ENCODE assay signal across 12 mouse cellular contexts in the genomic region with DNA sequence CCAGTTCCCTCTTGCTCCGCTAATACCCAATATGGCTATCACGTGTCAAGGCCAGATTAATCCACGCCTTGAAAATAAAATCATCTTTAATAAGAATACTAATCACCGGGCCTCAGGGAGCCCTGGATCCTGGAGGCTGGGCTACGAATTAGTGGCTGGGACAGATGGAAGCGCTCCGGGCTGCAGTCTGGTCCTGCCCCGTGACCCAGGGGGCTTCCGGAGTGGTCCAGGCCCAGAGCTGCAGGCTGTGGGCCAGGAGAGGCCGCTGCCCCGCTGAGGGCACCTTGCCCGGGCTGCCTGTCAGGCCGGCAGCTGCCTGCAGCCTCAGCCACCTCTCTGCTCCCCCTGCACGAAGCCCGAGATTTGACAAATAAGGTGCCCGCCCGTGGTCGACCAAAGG. TPM values are rescaled to one million over a fixed set of nuclear protein-coding genes. Genes with fewer than 3 reads are reported as not detected.
A peak's percentile ranks its signal among the peaks of the same experiment; 100 is the strongest.
DNase-seq lines count a peak whose midpoint lies in the region; ATAC-seq and TF ChIP-seq lines count a peak whose summit lies in the region.
"Had no signal": no experiment of that assay in that cellular context is flagged by ENCODE, and none has a peak within 500 bp of the region (broad histone marks: within the 10 kb centered on the region; RNA-seq: fewer than 3 reads in every experiment).

No protein-coding gene starts in this region.

- no peaks in the 10 kb centered on the region for H3K9me3 ChIP-seq in limb, embryonic 13.5 days
- H3K9me3 ChIP-seq in limb, embryonic 10.5 days (replicated peaks) = no peaks in the 10 kb centered on the region
- no peaks in the 10 kb centered on the region for H3K9me3 ChIP-seq in embryonic facial prominence, embryonic 11.5 days (replicated peaks; ENCODE audit: control insufficient read depth, low read length)
- no peaks in the 10 kb centered on the region for H3K9me3 ChIP-seq in hindbrain, embryonic 14.5 days (ENCODE audit: control insufficient read depth, low read length)
- H3K9me3 ChIP-seq in neural tube, embryonic 15.5 days (replicated peaks) = no peaks in the 10 kb centered on the region
- H3K9me3 ChIP-seq: limb, embryonic 12.5 days; stomach, embryonic 15.5 days had no signal

- no peak for DNase-seq in limb, embryonic 10.5 days (ENCODE audit: low spot score)
- no peak for DNase-seq in embryonic facial prominence, embryonic 11.5 days (ENCODE audit: low spot score)
- DNase-seq in hindbrain, embryonic 14.5 days (ENCODE audit: low spot score) = no peak
- no peak for DNase-seq in left cerebral cortex, adult 2 months (ENCODE audit: extremely low spot score in 1 of 2, low spot score in 2 of 2)
- DNase-seq in left cerebral cortex, postnatal 25 days (ENCODE audit: low spot score in 2 of 2) = no peak

- no peak overlapping the region for H3K4me3 ChIP-seq in limb, embryonic 13.5 days
- H3K4me3 ChIP-seq in limb, embryonic 10.5 days = no peak overlapping the region
- H3K4me3 ChIP-seq in embryonic facial prominence, embryonic 11.5 days (ENCODE audit: low read depth, low read length) = no peak overlapping the region
- H3K4me3 ChIP-seq in hindbrain, embryonic 14.5 days (replicated peaks; ENCODE audit: low read length) = no peak overlapping the region
- H3K4me3 ChIP-seq in neural tube, embryonic 15.5 days (replicated peaks) = no peak overlapping the region
- H3K4me3 ChIP-seq in left cerebral cortex, adult 2 months = no peak overlapping the region
- H3K4me3 ChIP-seq: limb, embryonic 12.5 days; myocyte; stomach, embryonic 15.5 days had no signal

- H3K4me2 ChIP-seq in limb, embryonic 13.5 days (replicated peaks) = 0 out of 2 replicates have a peak overlapping the region, but pooled peaks have one; percentile 12
- H3K4me2 ChIP-seq in embryonic facial prominence, embryonic 11.5 days (ENCODE audit: low read depth, low read length) = peak overlapping the region; percentile 7; the same call in 1 of the 2 replicates
- H3K4me2 ChIP-seq in hindbrain, embryonic 14.5 days (replicated peaks) = peak overlapping the region; percentile 17
- H3K4me2 ChIP-seq in neural tube, embryonic 15.5 days = peak overlapping the region; percentile 33
- H3K4me2 ChIP-seq: limb, embryonic 12.5 days; stomach, embryonic 15.5 days had no signal

- H3K4me1 ChIP-seq in limb, embryonic 13.5 days = peaks cover 25% of the 10 kb centered on the region
- peaks cover 30% of the 10 kb centered on the region for H3K4me1 ChIP-seq in limb, embryonic 10.5 days
- H3K4me1 ChIP-seq in embryonic facial prominence, embryonic 11.5 days (ENCODE audit: control insufficient read depth, insufficient read depth, low read length) = peaks cover 4% of the 10 kb centered on the region; the same call in 1 of the 2 replicates
- H3K4me1 ChIP-seq in hindbrain, embryonic 14.5 days (replicated peaks; ENCODE audit: control insufficient read depth, insufficient read depth, low read length) = peaks cover 13% of the 10 kb centered on the region
- peaks cover 29% of the 10 kb centered on the region for H3K4me1 ChIP-seq in neural tube, embryonic 15.5 days

- TF ChIP-seq CTCF in left cerebral cortex, adult 2 months (IDR thresholded peaks at IDR 0.05) = no peak

- H3K36me3 ChIP-seq in limb, embryonic 13.5 days = no peaks in the 10 kb centered on the region
- H3K36me3 ChIP-seq in limb, embryonic 10.5 days = no peaks in the 10 kb centered on the region
- no peaks in the 10 kb centered on the region for H3K36me3 ChIP-seq in embryonic facial prominence, embryonic 11.5 days (replicated peaks; ENCODE audit: control insufficient read depth, insufficient read depth, low read depth, low read length)
- H3K36me3 ChIP-seq in hindbrain, embryonic 14.5 days (replicated peaks; ENCODE audit: control insufficient read depth, insufficient read depth) = no peaks in the 10 kb centered on the region
- no peaks in the 10 kb centered on the region for H3K36me3 ChIP-seq in neural tube, embryonic 15.5 days
- H3K36me3 ChIP-seq: limb, embryonic 12.5 days; stomach, embryonic 15.5 days had no signal

- peak overlapping the region; percentile 8; the same call in 1 of the 2 replicates for H3K9ac ChIP-seq in limb, embryonic 13.5 days
- no peak overlapping the region for H3K9ac ChIP-seq in embryonic facial prominence, embryonic 11.5 days (replicated peaks; ENCODE audit: low read length)
- H3K9ac ChIP-seq in hindbrain, embryonic 14.5 days = peak overlapping the region; percentile 12
- no peak overlapping the region; the same call in 1 of the 2 replicates for H3K9ac ChIP-seq in neural tube, embryonic 15.5 days (replicated peaks)
- H3K9ac ChIP-seq: limb, embryonic 12.5 days; stomach, embryonic 15.5 days had no signal

- intact Hi-C loops in left cerebral cortex, adult 2 months (cut with DNase I) = no loop called here
- intact Hi-C loops in left cerebral cortex, postnatal 25 days (cut with DNase I) = no loop called here

- ATAC-seq in limb, embryonic 13.5 days (ENCODE audit: low FRiP score, low read depth) = no peak
- no peak for ATAC-seq in embryonic facial prominence, embryonic 11.5 days (replicated peaks; ENCODE audit: insufficient number of reproducible peaks, low FRiP score, low TSS enrichment, low read depth)
- no peak for ATAC-seq in hindbrain, embryonic 14.5 days (ENCODE audit: low FRiP score)
- no peak for ATAC-seq in neural tube, embryonic 15.5 days (ENCODE audit: low FRiP score)
- no peak for ATAC-seq in megakaryocyte progenitor cell, adult 5-6 weeks (replicated peaks; ENCODE audit: poor library complexity)
- ATAC-seq: Patski had no signal

- WGBS in limb, embryonic 13.5 days = 22% methylated on average over 18 of the region's 18 CpGs
- 26% methylated on average over 18 of the region's 18 CpGs for WGBS in limb, embryonic 10.5 days
- whole genome bisulfite sequencing in embryonic facial prominence, embryonic 11.5 days = 17% methylated on average over 18 of the region's 18 CpGs
- WGBS in hindbrain, embryonic 14.5 days = 9% methylated on average over 18 of the region's 18 CpGs
- WGBS in neural tube, embryonic 15.5 days = 19% methylated on average over 18 of the region's 18 CpGs

- peaks cover 40% of the 10 kb centered on the region for H3K27me3 ChIP-seq in limb, embryonic 13.5 days
- peaks cover 79% of the 10 kb centered on the region for H3K27me3 ChIP-seq in limb, embryonic 10.5 days (ENCODE audit: low read depth, poor library complexity, severe bottlenecking)
- H3K27me3 ChIP-seq in embryonic facial prominence, embryonic 11.5 days (ENCODE audit: control insufficient read depth, insufficient read depth, low read length) = no peaks in the 10 kb centered on the region
- H3K27me3 ChIP-seq in hindbrain, embryonic 14.5 days (ENCODE audit: control insufficient read depth, insufficient read depth, low read length) = peaks cover 11% of the 10 kb centered on the region; the same call in 1 of the 2 replicates
- peaks cover 11% of the 10 kb centered on the region for H3K27me3 ChIP-seq in neural tube, embryonic 15.5 days (replicated peaks)

- no peak overlapping the region for H3K27ac ChIP-seq in limb, embryonic 13.5 days
- no peak overlapping the region for H3K27ac ChIP-seq in limb, embryonic 10.5 days
- H3K27ac ChIP-seq in embryonic facial prominence, embryonic 11.5 days (replicated peaks; ENCODE audit: low read depth, low read length) = no peak overlapping the region
- H3K27ac ChIP-seq in hindbrain, embryonic 14.5 days = no peak overlapping the region
- H3K27ac ChIP-seq in neural tube, embryonic 15.5 days (replicated peaks) = no peak overlapping the region
- no peak overlapping the region for H3K27ac ChIP-seq in left cerebral cortex, adult 2 months
- H3K27ac ChIP-seq: limb, embryonic 12.5 days; stomach, embryonic 15.5 days had no signal

RNA-seq across cellular contexts. Expression of a gene that starts 13.9 kb away (rescaled TPM):
- polyA plus RNA-seq in limb, embryonic 13.5 days (2015; fragmentation: Nextera tagmentation; extraction: Ambion mirVana) = 0.47 and 0.71 TPM in 2 replicates
- polyA plus RNA-seq in limb, embryonic 10.5 days (2016; fragmentation: Nextera tagmentation; extraction: Ambion mirVana) = 0.29 and 0.55 TPM in 2 replicates
- polyA plus RNA-seq in embryonic facial prominence, embryonic 11.5 days (2014; fragmentation: Nextera tagmentation; extraction: Ambion mirVana) = 0.64 and 0.65 TPM in 2 replicates
- 13.8 and 15.5 TPM in 2 replicates for polyA plus RNA-seq in hindbrain, embryonic 14.5 days (2014; fragmentation: Nextera tagmentation; extraction: Ambion mirVana)
- 9.6 and 13.9 TPM in 2 replicates for polyA plus RNA-seq in neural tube, embryonic 15.5 days (2015; fragmentation: Nextera tagmentation; extraction: Ambion mirVana)
- not detected in 2 replicates for total RNA-seq in megakaryocyte progenitor cell, adult 5-6 weeks (2015)
- not detected in 2 replicates for total RNA-seq in megakaryocyte progenitor cell, adult 5-6 weeks (2017)
- 1 to 10 TPM; 3.5 to 4.6 TPM for total RNA-seq in left cerebral cortex, adult 2 months (2021)
- 1 to 10 TPM; 3.9 to 6.5 TPM for total RNA-seq in left cerebral cortex, postnatal 25 days (2021)
- polyA plus RNA-seq: myocyte, Patski had no signal

RNA-seq across cellular contexts. Expression of a gene that starts 44.2 kb away (rescaled TPM):
- polyA plus RNA-seq in limb, embryonic 13.5 days (2015; fragmentation: Nextera tagmentation; extraction: Ambion mirVana) = 20.5 and 23.0 TPM in 2 replicates
- polyA plus RNA-seq in limb, embryonic 10.5 days (2016; fragmentation: Nextera tagmentation; extraction: Ambion mirVana) = 2.4 and 3.8 TPM in 2 replicates
- 15.2 and 16.2 TPM in 2 replicates for polyA plus RNA-seq in embryonic facial prominence, embryonic 11.5 days (2014; fragmentation: Nextera tagmentation; extraction: Ambion mirVana)
- polyA plus RNA-seq in hindbrain, embryonic 14.5 days (2014; fragmentation: Nextera tagmentation; extraction: Ambion mirVana) = 29.9 and 33.4 TPM in 2 replicates
- 33.7 and 40.5 TPM in 2 replicates for polyA plus RNA-seq in neural tube, embryonic 15.5 days (2015; fragmentation: Nextera tagmentation; extraction: Ambion mirVana)
- 0.22 and 0.57 TPM in 2 replicates for total RNA-seq in megakaryocyte progenitor cell, adult 5-6 weeks (2015)
- 1.2 TPM in 1 of 2 replicates, not detected in the other for total RNA-seq in megakaryocyte progenitor cell, adult 5-6 weeks (2017)
- 10 to 100 TPM; 44.5 to 48.3 TPM for total RNA-seq in left cerebral cortex, adult 2 months (2021)
- total RNA-seq in left cerebral cortex, postnatal 25 days (2021) = 10 to 100 TPM; 51.2 to 54.2 TPM
- polyA plus RNA-seq: myocyte, Patski had no signal

RNA-seq across cellular contexts. Expression of a gene that starts 49.9 kb away (rescaled TPM):
- 18.1 and 18.8 TPM in 2 replicates for polyA plus RNA-seq in limb, embryonic 13.5 days (2015; fragmentation: Nextera tagmentation; extraction: Ambion mirVana)
- polyA plus RNA-seq in limb, embryonic 10.5 days (2016; fragmentation: Nextera tagmentation; extraction: Ambion mirVana) = 2.8 and 5.9 TPM in 2 replicates
- polyA plus RNA-seq in embryonic facial prominence, embryonic 11.5 days (2014; fragmentation: Nextera tagmentation; extraction: Ambion mirVana) = 14.5 and 16.7 TPM in 2 replicates
- polyA plus RNA-seq in hindbrain, embryonic 14.5 days (2014; fragmentation: Nextera tagmentation; extraction: Ambion mirVana) = 29.5 and 30.5 TPM in 2 replicates
- 28.4 and 29.0 TPM in 2 replicates for polyA plus RNA-seq in neural tube, embryonic 15.5 days (2015; fragmentation: Nextera tagmentation; extraction: Ambion mirVana)
- 0.37 and 0.54 TPM in 2 replicates for total RNA-seq in megakaryocyte progenitor cell, adult 5-6 weeks (2015)
- total RNA-seq in megakaryocyte progenitor cell, adult 5-6 weeks (2017) = 2.2 TPM in 1 of 2 replicates, not detected in the other
- 10 to 100 TPM; 41.2 to 45.1 TPM for total RNA-seq in left cerebral cortex, adult 2 months (2021)
- total RNA-seq in left cerebral cortex, postnatal 25 days (2021) = 10 to 100 TPM; 38.3 to 44.1 TPM
- polyA plus RNA-seq: myocyte, Patski had no signal

RNA-seq across cellular contexts. Expression of a gene that starts 56.8 kb away (rescaled TPM):
- polyA plus RNA-seq in limb, embryonic 13.5 days (2015; fragmentation: Nextera tagmentation; extraction: Ambion mirVana) = 39.7 and 41.0 TPM in 2 replicates
- polyA plus RNA-seq in limb, embryonic 10.5 days (2016; fragmentation: Nextera tagmentation; extraction: Ambion mirVana) = 10.6 TPM in 2 replicates
- 28.9 and 31.9 TPM in 2 replicates for polyA plus RNA-seq in embryonic facial prominence, embryonic 11.5 days (2014; fragmentation: Nextera tagmentation; extraction: Ambion mirVana)
- 48.6 and 52.3 TPM in 2 replicates for polyA plus RNA-seq in hindbrain, embryonic 14.5 days (2014; fragmentation: Nextera tagmentation; extraction: Ambion mirVana)
- 62.0 and 62.4 TPM in 2 replicates for polyA plus RNA-seq in neural tube, embryonic 15.5 days (2015; fragmentation: Nextera tagmentation; extraction: Ambion mirVana)
- 0.79 TPM in 1 of 2 replicates, not detected in the other for total RNA-seq in megakaryocyte progenitor cell, adult 5-6 weeks (2015)
- total RNA-seq in megakaryocyte progenitor cell, adult 5-6 weeks (2017) = 0.08 TPM in 1 of 2 replicates, not detected in the other
- total RNA-seq in left cerebral cortex, adult 2 months (2021) = 10 to 100 TPM; 57.5 to 60.3 TPM
- 10 to 100 TPM; 56.6 to 61.3 TPM for total RNA-seq in left cerebral cortex, postnatal 25 days (2021)
- polyA plus RNA-seq: myocyte, Patski had no signal

Comparison
In these comparisons a context has a peak if more than half of its experiments do, and no peak if none do; other contexts are left out.
1. H3K9ac ChIP-seq: peak in limb, embryonic 13.5 days (single experiment) and hindbrain, embryonic 14.5 days (single experiment); none in embryonic facial prominence, embryonic 11.5 days (single experiment) and neural tube, embryonic 15.5 days (single experiment).
2. Peak in every context shown above with its lines, with median percentiles within 50 percentile points of each other: H3K4me2 ChIP-seq.